Mouse (Mus musculus) heart, embryonic 10.5 days (tissue): ENCODE data around the gene Endov. TPM values are rescaled to one million over a fixed set of nuclear protein-coding genes. Genes with fewer than 3 reads are reported as not detected.

ENCODE experiments used
- DNase-seq: peaks from one replicate; pipeline ENCODE4 v3.0.0-alpha.2; 2017; ENCODE audit warnings: low spot score
- H3K27ac ChIP-seq: fragments of 300-500 bp; sonication (generic); 2 replicates; pipeline ENCODE4 v1.5.1; 2016; ENCODE audit warnings: mild to moderate bottlenecking
- H3K27me3 ChIP-seq: fragments of 300-500 bp; sonication (generic); 2 replicates; pipeline ENCODE4 v1.6.1; 2016; ENCODE audit warnings: mild to moderate bottlenecking; ENCODE audit not compliant: poor library complexity, insufficient read depth, severe bottlenecking
- H3K36me3 ChIP-seq: fragments of 300-500 bp; sonication (generic); 2 replicates; pipeline ENCODE4 v1.6.1; 2016; ENCODE audit warnings: mild to moderate bottlenecking, moderate library complexity
- H3K4me1 ChIP-seq: fragments of 300-500 bp; sonication (generic); 2 replicates; pipeline ENCODE4 v1.6.1; 2016; ENCODE audit warnings: mild to moderate bottlenecking
- H3K4me3 ChIP-seq: fragments of 300-500 bp; sonication (generic); 2 replicates; pipeline ENCODE4 v1.5.1; 2016; ENCODE audit warnings: mild to moderate bottlenecking, moderate library complexity
- H3K9me3 ChIP-seq: fragments of 300-500 bp; sonication (generic); 2 replicates; pipeline ENCODE4 v1.6.1; 2016; ENCODE audit warnings: mild to moderate bottlenecking, moderate library complexity
- WGBS: fragments of 180-500 bp; shearing (Covaris S2); methylation state at CpG from one replicate; pipeline ENCODE4 v1.1.7; 2016; 5-methylcytosine and 5-hydroxymethylcytosine counted together
- polyA plus RNA-seq: library from polyadenylated mRNA; unstranded; fragments of >200 nt; fragmentation: Nextera tagmentation; extraction: Ambion mirVana; gene quantifications from 2 replicates; pipeline ENCODE4 v1.2.1, GENCODE M21; 2016

Endov gene
- 16.2 and 17.2 TPM in 2 replicates for polyA plus RNA-seq

GRCm38 (mm10) chr11:119490861-119491689, at the start of gene Endov:
Endov (plus strand) TSS chr11:119491347.
- peak within 1 kb of the TSS; percentile 99 for H3K27ac ChIP-seq
- H3K36me3 ChIP-seq: peaks cover 30% of the 10 kb centered on the region
- no peaks in the 10 kb centered on the region for H3K9me3 ChIP-seq
- H3K4me3 ChIP-seq: peak within 1 kb of the TSS; percentile 87
- H3K4me1 ChIP-seq: peaks cover 19% of the 10 kb centered on the region
- H3K27me3 ChIP-seq: 0 out of 2 replicates have a peak, but pooled peaks cover 10% of the 10 kb centered on the region
- DNase-seq: peak; percentile 97
- under 1% methylated on average over 66 of the region's 66 CpGs for WGBS

GRCm38 (mm10) chr11:119442199-119442598, 48.9 kb upstream of the Endov start:
- DNase-seq: no peak
- no peaks in the 10 kb centered on the region for H3K4me1 ChIP-seq
- no peaks in the 10 kb centered on the region for H3K9me3 ChIP-seq
- H3K27me3 ChIP-seq: no peaks in the 10 kb centered on the region
- no peak overlapping the region for H3K4me3 ChIP-seq
- H3K27ac ChIP-seq: no peak overlapping the region
- peaks cover 82% of the 10 kb centered on the region for H3K36me3 ChIP-seq
- WGBS: 89% methylated on average over 8 of the region's 8 CpGs

DNA sequence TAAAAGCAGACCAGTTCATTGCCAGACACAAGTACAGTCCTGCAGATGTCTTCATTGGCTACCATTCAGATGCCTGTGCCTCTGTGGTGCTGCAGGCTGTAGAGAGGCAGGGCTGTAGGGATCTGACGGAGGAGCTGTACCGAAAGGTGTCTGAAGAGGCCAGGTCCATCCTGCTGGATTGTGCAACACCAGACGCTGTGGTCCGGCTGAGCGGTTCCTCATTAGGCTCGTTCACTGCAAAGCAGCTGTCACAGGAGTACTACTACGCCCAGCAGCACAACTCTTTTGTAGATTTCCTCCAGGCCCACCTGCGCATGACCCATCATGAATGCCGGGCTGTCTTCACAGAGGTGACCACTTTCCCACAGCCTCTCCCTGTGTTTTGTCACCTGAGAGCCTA, 47.7 kb upstream of the Endov start:
- H3K36me3 ChIP-seq: peaks cover 75% of the 10 kb centered on the region
- H3K27ac ChIP-seq: no peak overlapping the region
- H3K27me3 ChIP-seq: no peaks in the 10 kb centered on the region
- H3K9me3 ChIP-seq: no peaks in the 10 kb centered on the region
- no peaks in the 10 kb centered on the region for H3K4me1 ChIP-seq
- WGBS: 91% methylated on average over 9 of the region's 9 CpGs
- no peak overlapping the region for H3K4me3 ChIP-seq
- DNase-seq: no peak

DNA sequence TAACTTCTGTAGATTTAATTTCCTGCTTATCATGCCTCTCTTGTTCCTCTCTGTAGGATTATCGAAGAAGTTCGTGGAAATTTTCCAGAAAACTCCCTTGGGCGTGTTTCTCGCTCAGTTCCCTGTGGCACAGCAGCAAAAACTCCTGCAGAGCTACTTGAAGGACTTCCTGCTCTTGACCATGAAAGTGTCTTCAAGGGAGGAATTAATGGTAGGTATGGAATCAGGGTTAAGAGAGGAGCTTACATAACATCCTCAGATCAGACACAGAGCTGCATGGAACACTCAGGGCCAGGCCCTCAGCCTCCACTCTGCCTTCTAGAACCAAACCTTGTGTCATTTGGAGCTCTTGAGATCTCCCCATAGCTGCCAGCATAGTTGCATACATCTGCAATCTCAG, 35.0 kb upstream of the Endov start:
- Histone ChIP-seq H3K27ac (no peak overlapping the region), H3K9me3 (no peaks in the 10 kb centered on the region), H3K36me3 (peaks cover 72% of the 10 kb centered on the region), H3K4me1 (no peaks in the 10 kb centered on the region), H3K4me3 (no peak overlapping the region), H3K27me3 (peaks cover 7% of the 10 kb centered on the region; the same call in 1 of the 2 replicates)
- 91% methylated on average over 4 of the region's 4 CpGs for WGBS
- no peak for DNase-seq

DNA sequence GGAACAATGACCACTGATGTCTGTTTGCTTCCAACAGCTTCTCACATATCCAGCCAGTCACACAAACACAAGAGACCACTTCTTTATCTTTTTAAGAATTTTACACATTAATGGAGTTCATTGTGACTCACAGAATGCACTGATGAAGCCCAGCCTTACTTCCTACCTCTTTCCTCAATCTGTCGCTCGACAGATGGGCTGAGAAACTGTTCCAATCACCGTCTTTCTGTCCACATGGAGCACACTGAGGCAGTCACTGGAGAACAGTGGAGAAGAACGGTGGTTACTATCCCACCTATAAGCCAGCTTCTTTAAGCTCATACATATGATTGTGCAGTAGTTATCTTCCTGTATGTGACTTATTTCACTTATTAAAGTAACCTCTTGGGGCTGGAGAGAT, 13.3 kb upstream of the Endov start:
- DNase-seq: no peak
- Histone ChIP-seq H3K4me3 (no peak overlapping the region), H3K4me1 (no peaks in the 10 kb centered on the region), H3K36me3 (peaks cover 81% of the 10 kb centered on the region), H3K27me3 (no peaks in the 10 kb centered on the region), H3K27ac (no peak overlapping the region), H3K9me3 (no peaks in the 10 kb centered on the region)
- WGBS: 89% methylated on average over 4 of the region's 4 CpGs

DNA sequence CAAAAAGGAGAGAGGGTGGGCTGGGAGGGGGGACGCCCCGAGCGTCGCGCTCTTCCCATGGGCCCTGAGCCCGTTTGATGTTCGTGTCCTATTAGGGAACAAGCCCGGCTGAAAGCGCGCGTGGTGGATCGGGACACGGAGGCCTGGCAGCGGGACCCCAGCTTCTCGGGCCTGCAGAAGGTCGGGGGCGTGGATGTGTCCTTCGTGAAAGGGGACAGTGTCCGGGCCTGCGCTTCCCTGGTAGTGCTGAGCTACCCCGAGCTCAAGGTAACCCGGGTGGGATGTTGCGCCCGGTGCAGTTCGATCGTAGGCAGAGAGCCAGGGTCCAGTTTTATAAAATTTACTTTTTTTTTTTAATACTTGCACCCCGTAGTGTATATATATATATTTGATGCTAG, 542 bp downstream of the Endov start:
- H3K27me3 ChIP-seq: 0 out of 2 replicates have a peak, but pooled peaks cover 10% of the 10 kb centered on the region
- 6% methylated on average over 27 of the region's 27 CpGs for WGBS

GRCm38 (mm10) chr11:119492830-119493229, 1.7 kb downstream of the Endov start:
- H3K27ac ChIP-seq: no peak overlapping the region
- WGBS: 93% methylated on average over 6 of the region's 6 CpGs
- H3K27me3 ChIP-seq: 0 out of 2 replicates have a peak, but pooled peaks cover 10% of the 10 kb centered on the region
- DNase-seq: no peak
- H3K36me3 ChIP-seq: peaks cover 24% of the 10 kb centered on the region
- peaks cover 19% of the 10 kb centered on the region for H3K4me1 ChIP-seq
- H3K9me3 ChIP-seq: no peaks in the 10 kb centered on the region
- H3K4me3 ChIP-seq: 0 out of 2 replicates have a peak overlapping the region, but pooled peaks have one; percentile 87

More for the DNA sequence above, 542 bp downstream of the Endov start:
- Histone ChIP-seq H3K4me3 (peak overlapping the region; percentile 87), H3K27ac (peak overlapping the region; percentile 99), H3K9me3 (no peaks in the 10 kb centered on the region), H3K36me3 (peaks cover 31% of the 10 kb centered on the region), H3K4me1 (peaks cover 19% of the 10 kb centered on the region)
- no peak for DNase-seq

DNA sequence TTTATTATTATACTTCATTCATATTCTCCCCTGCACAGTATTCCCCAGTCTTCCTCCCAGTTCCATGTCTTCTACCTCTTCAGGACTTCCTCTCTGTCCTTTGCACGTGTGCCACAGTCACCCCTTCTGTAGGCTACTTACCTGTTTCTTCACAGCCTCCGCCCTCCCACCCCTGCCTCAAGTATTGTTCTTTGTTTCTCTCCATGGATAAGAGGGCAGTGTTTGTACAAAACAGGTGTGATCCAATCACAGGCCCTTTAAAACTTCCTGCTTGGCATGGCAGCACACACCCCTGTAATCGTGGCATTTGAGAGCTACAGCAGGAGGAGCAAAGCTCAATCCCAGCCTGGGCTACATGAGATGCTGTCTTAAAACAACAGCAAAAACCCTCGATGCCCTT, 2.4 kb downstream of the Endov start:
- no peak for DNase-seq
- peaks cover 26% of the 10 kb centered on the region for H3K36me3 ChIP-seq
- H3K27ac ChIP-seq: no peak overlapping the region
- 0 out of 2 replicates have a peak, but pooled peaks cover 10% of the 10 kb centered on the region for H3K27me3 ChIP-seq
- H3K4me3 ChIP-seq: no peak overlapping the region
- 82% methylated on average over 4 of the region's 4 CpGs for WGBS
- H3K9me3 ChIP-seq: no peaks in the 10 kb centered on the region
- H3K4me1 ChIP-seq: peaks cover 19% of the 10 kb centered on the region

DNA sequence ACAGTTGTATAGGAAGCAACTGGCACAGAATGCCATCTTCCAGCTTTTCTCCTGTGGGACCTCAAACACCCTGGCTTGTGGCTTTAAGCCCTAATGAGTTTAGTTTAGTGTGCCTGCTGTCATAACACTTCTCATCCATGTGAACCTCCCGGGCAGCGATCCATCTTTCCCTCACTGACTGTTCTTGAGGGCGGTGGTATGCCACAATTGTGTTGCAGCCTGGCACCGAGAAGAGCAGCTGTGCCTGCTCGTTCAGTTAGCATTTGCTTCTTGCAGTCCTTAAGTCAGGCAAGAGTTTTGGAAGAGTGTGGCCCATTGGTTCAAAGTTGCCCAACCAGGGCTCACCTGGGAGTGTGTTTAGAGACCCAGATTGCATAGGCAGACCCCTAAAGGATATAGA, 5.0 kb downstream of the Endov start:
- peaks cover 12% of the 10 kb centered on the region for H3K4me1 ChIP-seq
- WGBS: 90% methylated on average over 5 of the region's 5 CpGs
- no peaks in the 10 kb centered on the region for H3K9me3 ChIP-seq
- no peaks in the 10 kb centered on the region for H3K27me3 ChIP-seq
- no peak overlapping the region for H3K4me3 ChIP-seq
- no peak overlapping the region for H3K27ac ChIP-seq
- peaks cover 51% of the 10 kb centered on the region for H3K36me3 ChIP-seq
- DNase-seq: no peak

- Histone ChIP-seq H3K36me3 (peaks cover 64% of the 10 kb centered on the region), H3K4me3 (no peak overlapping the region), H3K27ac (no peak overlapping the region), H3K27me3 (no peaks in the 10 kb centered on the region), H3K9me3 (no peaks in the 10 kb centered on the region), H3K4me1 (peaks cover 6% of the 10 kb centered on the region)
- DNase-seq: no peak
- WGBS: 77% methylated on average over 4 of the region's 4 CpGs
Observed at GRCm38 (mm10) chr11:119497451-119497850, 6.3 kb downstream of the Endov start.

DNA sequence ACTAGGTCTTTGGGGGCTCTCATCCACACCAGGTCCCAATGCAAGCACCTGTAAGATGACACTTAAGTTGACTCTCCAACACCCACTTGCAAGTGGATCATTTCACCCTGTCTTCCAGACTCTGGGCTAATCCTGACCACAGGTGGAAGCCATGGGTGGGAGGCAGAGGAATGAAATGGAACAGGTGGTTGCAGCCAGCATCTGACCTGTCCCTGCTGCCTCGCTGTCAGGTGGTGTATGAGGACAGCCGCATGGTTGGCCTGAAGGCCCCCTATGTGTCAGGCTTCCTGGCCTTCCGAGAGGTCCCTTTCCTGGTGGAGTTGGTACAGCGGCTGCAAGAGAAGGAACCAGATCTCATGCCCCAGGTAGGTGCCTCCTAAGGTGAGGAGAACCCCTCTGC, 8.2 kb downstream of the Endov start:
- no peak for DNase-seq
- peaks cover 72% of the 10 kb centered on the region for H3K36me3 ChIP-seq
- no peak overlapping the region for H3K27ac ChIP-seq
- H3K4me3 ChIP-seq: no peak overlapping the region
- no peaks in the 10 kb centered on the region for H3K27me3 ChIP-seq
- H3K4me1 ChIP-seq: no peaks in the 10 kb centered on the region
- WGBS: 96% methylated on average over 4 of the region's 4 CpGs
- H3K9me3 ChIP-seq: no peaks in the 10 kb centered on the region

- Histone ChIP-seq H3K27ac (no peak overlapping the region), H3K36me3 (peaks cover 78% of the 10 kb centered on the region), H3K27me3 (no peaks in the 10 kb centered on the region), H3K9me3 (no peaks in the 10 kb centered on the region), H3K4me1 (no peaks in the 10 kb centered on the region), H3K4me3 (no peak overlapping the region)
- no peak for DNase-seq
- 91% methylated on average over 2 of the region's 2 CpGs for WGBS
Observed at GRCm38 (mm10) chr11:119500011-119500410, 8.9 kb downstream of the Endov start.

DNA sequence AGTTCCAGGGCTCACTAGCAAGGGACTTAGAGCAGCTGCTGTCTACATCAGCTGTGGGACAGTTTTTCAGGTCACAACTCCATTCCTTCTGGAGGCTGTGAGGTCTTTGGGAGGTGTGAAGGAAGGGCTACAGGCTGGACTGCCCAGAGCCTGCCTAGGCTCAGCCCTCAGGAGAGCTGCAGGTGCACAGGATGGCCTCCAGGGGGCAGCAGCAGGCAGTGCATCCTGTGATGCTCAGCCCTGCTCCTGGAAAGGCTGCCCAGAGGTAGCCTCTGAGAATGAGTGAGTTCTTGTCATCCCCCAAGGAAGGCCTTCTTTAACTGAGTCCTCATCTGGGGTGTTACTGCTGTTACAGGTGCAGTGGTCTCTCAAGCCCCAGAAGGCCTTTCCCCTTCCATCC, 12.5 kb downstream of the Endov start:
- Histone ChIP-seq H3K4me3 (no peak overlapping the region), H3K4me1 (no peaks in the 10 kb centered on the region), H3K27ac (no peak overlapping the region), H3K36me3 (peaks cover 92% of the 10 kb centered on the region), H3K9me3 (no peaks in the 10 kb centered on the region), H3K27me3 (no peaks in the 10 kb centered on the region)
- peak; percentile 87 for DNase-seq
